Mouse (Mus musculus): ENCODE results near the gene Rcl1.

The Rcl1 gene

DNA sequence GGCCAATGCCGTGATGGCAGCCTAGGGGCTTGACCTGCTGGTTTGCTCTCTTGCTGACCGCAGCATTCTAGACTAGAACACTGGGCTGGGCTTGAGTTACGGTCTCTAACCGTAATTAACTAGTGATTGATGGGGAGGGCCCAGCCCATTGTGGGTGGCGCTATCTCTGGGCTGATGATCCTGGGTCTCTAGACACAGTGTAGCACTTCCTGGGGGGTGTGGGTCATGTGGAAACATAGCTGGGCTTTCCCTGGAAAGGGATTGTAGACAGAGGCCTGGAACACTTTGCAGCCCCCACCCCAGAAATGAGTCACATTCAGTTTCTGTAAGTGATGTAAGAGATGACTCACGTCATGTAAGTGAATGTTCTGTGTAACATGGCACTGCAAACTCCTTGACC lies 48.9 kb downstream of the Rcl1 start:
- DNase-seq (ENCODE audit: low read depth, low spot score): no peak

DNA sequence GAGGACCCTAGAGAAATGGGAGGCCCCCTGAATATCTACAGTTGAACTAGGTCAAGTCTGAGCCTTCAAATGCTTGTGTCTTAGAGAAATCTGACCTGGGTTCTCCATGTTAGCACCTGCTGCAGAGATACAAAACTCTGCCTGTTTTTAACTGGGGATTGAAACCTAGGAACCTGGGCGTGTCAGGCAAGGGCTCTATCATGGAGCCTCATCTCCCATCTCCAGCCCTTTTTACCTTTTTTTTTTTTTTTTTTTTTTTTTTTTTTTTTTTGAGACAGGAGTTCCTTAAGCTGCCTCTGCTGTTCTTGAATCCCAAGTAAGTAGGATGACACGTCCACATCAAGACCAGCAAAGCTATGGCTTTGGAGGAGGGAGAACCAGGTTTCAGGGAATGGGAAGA lies 50.3 kb downstream of the Rcl1 start:
- DNase-seq (ENCODE audit: low read depth, low spot score): no peak

DNA sequence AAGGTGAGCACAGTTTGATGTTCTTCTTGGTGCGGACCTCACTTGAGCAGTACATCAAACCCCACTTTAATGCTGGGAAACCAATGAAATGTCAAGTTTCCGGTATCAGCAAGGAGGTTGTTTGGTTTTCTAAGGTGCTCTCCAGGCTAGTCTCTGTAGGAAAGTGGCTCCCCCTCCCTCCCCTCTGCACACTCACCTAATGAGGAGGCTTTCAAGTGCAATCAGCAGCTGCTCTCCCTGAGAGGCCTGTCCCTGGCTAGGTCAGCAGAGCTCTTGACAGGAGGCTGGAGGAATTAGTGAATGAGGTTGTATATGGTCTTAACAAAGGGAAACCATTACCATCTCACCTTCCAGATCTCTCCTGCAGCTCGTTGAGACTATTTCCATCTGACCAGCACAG lies 54.4 kb downstream of the Rcl1 start:
- no peak for DNase-seq (ENCODE audit: low read depth, low spot score)

DNA sequence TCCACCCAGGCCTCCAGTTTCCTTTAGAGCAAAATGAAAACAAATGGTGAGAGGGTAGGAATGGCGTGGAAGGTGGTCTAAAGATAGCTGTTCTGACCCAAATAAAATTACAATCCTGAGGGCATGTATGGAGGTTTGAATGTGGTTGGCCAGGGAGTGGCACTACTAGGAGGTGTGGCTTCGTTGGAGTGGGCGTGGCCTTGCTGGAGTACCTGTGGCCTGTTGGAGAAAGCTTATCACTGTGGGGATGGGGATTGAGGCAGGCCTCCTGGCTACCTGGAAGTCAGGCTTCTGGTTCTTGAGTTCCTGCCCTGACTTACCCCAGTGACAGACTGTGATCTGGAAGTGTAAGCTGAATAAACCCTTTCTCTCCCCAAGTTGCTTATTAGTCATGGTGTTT lies 55.2 kb downstream of the Rcl1 start:
- no peak for DNase-seq (ENCODE audit: low read depth, low spot score)

DNA sequence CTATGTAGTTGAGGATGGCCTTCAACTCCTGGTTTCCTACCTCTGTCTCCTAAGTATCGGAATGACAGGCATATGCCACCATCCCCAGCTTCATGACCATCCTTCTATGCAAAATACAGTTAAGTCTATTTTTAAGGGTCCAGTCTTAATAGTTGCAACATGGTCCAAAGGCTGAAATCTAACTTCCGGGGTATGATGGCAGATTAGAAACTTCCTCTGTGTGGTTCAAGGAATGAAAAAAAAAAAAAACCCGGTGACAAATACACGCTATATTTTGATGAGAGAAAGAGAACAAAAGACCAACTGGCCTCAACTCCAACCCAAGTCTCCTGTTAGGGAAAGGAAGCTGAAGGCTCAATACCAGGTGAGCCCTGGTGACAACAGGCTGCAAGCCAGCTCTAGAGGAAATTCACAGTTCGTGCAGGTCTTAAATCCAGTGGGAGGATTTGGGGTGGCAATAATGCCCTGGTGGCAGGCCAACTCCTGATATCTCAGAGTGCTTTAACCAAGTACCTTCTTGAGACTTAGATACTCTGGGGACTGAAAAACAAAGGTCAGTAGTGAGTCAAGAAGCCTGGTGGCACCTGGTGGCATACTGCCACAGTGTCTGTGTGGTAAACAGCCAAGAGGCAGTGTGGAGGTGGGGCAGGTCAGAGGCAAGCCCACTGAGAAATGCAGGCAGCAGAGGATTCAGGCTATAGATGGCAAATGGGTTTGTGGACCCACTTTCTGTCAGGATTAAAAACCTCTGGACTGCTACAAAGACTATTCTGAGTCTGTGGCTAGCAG lies 56.7 kb downstream of the Rcl1 start:
- no peak for DNase-seq (ENCODE audit: low read depth, low spot score)

DNA sequence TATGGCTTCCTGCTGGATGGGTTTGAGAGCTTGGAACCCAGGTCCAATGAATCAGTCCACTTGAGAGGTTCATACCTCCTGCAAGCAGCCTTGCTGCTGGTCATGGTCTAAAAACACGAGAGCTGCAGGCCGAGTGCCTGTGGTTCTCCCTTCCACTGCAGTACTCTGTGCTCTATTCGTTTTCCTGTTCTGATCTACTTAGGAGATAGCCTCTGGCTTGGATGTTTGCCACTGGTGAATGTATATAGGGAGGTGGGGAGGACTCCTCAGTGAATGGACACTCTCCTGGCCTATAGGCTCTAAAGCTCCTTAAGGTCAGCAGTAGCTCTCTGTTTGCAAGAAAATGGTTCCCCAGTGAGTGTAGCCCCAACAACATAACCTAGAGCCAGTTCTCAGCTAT lies 57.3 kb downstream of the Rcl1 start:
- DNase-seq (ENCODE audit: low read depth, low spot score): no peak

DNA sequence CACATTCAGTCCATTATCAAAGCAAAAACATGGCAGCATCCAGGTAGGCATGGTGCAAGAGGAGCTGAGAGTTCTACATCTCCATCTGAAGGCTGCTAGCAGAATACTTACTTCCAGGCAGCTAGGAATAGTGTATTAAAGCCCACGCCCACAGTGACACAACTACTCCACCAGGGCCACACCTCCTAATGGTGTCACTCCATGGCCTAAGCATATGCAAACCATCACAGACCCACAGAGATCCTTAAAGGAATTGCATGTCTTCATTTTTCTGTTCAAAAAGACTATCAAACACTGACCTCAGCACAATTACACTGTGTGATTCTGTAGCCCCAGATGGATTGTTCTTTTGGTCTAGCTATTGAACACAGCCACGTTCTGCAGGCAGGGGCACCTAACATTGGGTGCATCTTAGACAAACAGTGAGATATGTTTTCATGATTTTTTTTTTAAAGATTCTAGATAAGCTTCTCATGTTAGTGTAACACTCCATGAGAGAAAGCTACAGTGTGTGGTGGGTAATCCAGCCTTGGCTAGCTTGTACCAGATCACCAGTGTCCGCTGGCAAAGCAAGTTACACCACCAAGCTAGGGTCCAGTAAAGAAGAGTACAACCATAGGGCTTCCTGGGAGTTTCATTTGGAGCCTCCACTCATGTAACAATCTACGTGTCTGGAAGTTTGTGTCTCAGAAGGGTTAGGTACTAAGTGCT lies 62.8 kb downstream of the Rcl1 start:
- no peak for DNase-seq (ENCODE audit: low read depth, low spot score)

DNA sequence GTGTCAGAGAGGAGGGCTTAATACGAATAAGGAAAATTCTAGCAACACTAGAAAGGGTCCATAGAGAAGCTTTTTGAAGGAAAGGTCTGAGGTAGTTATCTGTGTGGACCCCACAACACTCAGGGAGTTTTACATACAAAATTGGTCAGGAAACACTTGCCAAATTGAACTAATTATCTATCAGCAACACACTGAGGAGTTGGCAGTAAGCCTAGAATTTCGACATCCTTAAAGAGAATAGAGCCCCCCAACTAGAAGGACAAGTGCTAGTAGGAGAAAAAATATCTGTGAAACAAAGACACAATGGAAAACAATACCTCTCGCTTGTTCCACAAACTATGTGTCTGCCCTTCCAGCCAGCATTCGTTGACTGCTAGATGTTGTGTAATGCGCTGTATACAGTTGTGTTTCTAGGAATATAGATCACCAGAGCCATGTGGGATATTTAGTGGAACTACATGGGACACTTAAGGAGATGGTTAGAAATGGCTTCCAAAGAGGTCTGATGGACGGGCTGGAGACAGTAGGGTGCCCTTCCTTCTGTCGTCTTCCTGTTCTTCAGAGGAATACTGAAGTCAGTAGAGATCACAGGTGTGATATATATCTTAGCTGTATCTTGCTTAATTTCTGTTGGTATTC lies 63.5 kb downstream of the Rcl1 start:
- DNase-seq (ENCODE audit: low read depth, low spot score): no peak

DNA sequence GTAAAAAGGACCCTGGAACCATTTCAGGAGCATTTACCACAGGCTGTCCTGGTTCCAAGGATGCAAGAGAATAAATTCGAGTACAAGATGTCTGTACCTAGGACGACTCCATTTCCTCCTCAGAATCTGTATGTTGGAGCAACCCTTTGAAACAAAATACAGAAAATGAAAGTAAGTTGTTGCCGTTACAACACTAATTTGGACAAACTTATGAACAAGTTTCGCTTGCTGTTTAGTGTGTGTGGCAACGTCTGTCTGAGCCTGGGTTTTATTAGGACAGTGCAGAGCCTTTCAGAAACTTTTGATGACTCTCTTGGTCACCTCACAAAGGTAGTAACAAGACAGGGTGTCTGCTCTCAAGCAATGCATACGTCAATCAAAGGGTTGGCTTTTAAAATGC lies 66.8 kb downstream of the Rcl1 start:
- no peak for DNase-seq (ENCODE audit: low read depth, low spot score)

DNA sequence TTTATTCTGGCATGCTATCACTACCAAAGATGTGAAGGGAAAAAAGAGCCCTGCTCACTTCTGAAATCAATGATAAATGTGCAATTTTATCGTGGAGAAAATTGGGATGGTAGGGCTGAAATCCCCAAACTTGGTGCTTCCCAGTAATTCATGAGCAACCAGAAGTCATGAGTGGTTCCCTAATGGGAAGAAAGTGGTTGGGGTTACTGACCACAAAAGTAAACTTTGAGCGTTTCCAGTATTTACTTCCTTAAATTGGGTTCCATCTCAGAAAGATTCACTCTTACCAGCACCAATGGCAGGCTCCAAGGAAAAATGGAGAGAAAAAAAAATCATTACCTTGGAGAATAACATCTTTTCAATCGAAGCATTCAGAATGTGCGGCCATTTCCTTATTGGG lies 79.2 kb downstream of the Rcl1 start:
- no peak for DNase-seq (ENCODE audit: low read depth, low spot score)

DNA sequence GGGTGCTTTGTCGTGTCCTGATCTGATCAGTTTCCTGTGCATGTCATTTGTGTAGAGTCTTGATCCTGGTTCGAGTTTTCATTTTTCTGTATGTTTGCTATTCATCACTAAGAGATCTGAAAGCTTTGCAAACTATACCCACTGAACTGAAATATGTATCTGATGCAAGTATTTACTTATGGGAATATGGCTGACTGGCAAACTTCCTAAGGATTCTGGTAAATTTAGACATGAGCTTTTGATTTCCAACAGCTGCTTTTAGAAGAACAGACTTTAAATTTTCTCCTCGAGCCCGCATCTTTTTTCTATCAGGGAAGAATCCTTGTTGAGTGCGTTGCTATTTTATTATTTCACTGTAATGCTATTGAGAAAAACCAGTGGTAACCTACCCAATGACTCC lies 81.0 kb downstream of the Rcl1 start:
- no peak for DNase-seq (ENCODE audit: low read depth, low spot score)

DNA sequence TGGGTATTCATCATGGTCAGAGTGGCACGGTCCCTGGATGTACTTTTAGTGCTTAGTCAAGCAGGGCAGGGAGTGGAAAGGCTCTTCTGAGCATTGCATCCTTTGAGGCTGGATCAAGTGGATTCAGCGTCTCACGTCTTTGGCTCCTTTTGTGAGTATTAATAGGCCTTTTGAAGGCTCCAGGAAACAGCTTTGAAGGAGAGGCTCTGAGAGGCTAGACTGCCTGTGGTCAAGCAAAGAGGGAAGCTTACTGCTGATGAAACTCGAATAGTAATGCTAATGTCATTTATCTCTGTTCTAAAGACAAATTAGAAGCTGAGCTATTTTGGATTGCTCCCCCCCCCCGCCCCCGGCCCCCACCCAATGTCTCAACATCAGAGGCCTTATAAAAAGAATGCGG lies 83.9 kb downstream of the Rcl1 start:
- DNase-seq (ENCODE audit: low read depth, low spot score): no peak

DNA sequence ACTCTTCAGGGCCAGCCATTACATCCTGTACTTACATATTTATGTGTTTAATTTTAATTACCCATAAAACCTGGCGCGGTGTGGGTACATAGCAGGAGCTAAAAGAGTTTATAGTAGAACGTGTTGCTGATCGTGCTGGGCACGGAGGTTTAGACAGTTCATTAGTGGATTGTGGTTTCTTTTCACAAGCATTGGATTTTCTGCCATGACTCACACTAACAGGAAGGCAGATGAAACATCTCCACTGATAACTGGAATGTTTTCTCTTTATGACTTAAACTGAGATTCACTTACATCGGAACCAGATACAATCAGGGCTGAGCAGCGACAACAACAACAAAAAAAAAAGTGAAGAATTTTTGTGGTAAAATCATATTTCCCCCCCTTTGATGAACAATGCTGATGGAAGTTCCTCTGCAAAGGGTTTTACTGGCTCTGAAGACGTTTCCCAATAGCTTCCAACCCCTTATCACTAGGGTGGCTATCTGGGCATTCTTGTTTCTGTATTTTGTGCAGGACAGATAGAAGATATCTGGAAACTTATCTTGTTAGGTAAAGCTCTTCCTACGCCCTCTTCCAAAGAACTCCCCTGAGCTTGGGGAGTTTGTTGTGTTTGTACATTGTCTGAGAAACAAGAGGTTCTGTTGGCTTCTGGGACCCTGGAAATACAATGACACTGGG lies 84.5 kb downstream of the Rcl1 start:
- no peak for DNase-seq (ENCODE audit: low read depth, low spot score)

DNA sequence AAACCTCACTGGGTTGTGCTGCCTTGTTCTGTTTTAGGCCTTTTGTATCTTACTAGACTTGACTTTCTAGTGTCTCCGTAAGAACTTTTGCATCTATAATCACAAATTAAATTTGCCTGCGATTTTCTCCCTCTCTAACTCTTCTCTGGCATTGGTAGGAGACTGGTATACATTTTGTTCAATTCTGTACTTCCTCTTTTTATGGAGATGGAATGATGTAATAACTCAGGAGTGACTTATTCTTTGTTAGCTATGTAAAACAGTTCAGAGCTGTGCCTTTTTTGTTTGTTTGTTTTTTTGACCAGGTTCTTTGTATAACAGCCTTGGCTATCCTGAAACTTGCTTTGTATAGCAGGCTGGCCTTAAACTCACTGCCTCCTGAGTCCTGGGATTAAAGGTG lies 87.7 kb downstream of the Rcl1 start:
- no peak for DNase-seq (ENCODE audit: low read depth, low spot score)
